Mouse (Mus musculus): ENCODE measurements at regions not wholly inside any gene's neighbourhood (a gene's known extent, or its start where the extent isn't known, plus 50 kb on each side); places are given as distances from the start of the nearest gene placed in this dataset.

DNA sequence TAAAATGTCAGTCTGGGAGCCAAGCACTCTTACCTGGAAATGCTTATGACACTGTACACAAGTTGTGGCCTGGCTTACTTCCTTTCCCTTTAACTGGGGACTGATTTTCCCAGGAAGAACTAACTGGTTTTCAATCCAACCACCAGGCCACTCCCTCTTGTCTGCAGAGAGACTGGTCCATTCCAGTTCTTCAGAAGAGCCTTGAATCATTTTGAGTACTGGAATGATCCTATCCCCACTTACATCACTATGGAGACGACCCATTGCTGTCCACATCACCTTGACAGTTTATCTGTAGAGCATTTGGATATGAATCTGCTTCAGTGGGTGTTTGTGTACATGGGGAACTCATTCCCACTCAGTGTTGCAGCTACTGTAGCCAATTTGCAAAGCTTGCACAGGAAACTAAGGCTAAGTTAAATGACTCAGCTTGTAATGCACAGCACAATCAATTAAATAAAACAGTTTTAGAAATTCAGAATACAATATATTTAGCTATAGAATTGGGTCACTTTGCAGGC is 121.7 kb upstream of the Prep start:
- no peak for TF ChIP-seq CTCF (IDR thresholded peaks at IDR 0.05 in 2 of 3, conservative IDR thresholded peaks at IDR 0.05 in 1 of 3; ENCODE audit: control insufficient read depth in 1 of 3, insufficient read depth in 1 of 3, low read depth in 2 of 3, low read length in 3 of 3, poor library complexity in 1 of 3, severe bottlenecking in 1 of 3)
- TF ChIP-seq GATA1 (IDR thresholded peaks at IDR 0.05; ENCODE audit: low read depth, low read length) = no peak
- no peak for TF ChIP-seq SIN3A (IDR thresholded peaks at IDR 0.05; ENCODE audit: low read length)
- TF ChIP-seq CHD2 (IDR thresholded peaks at IDR 0.05; ENCODE audit: low read length) = no peak
- TF ChIP-seq TCF12 (IDR thresholded peaks at IDR 0.05; ENCODE audit: low read depth, low read length) = no peak

Measured in MEL (cell line).